Mouse (Mus musculus): ENCODE measurements around the gene Noct.

Noct gene

DNA sequence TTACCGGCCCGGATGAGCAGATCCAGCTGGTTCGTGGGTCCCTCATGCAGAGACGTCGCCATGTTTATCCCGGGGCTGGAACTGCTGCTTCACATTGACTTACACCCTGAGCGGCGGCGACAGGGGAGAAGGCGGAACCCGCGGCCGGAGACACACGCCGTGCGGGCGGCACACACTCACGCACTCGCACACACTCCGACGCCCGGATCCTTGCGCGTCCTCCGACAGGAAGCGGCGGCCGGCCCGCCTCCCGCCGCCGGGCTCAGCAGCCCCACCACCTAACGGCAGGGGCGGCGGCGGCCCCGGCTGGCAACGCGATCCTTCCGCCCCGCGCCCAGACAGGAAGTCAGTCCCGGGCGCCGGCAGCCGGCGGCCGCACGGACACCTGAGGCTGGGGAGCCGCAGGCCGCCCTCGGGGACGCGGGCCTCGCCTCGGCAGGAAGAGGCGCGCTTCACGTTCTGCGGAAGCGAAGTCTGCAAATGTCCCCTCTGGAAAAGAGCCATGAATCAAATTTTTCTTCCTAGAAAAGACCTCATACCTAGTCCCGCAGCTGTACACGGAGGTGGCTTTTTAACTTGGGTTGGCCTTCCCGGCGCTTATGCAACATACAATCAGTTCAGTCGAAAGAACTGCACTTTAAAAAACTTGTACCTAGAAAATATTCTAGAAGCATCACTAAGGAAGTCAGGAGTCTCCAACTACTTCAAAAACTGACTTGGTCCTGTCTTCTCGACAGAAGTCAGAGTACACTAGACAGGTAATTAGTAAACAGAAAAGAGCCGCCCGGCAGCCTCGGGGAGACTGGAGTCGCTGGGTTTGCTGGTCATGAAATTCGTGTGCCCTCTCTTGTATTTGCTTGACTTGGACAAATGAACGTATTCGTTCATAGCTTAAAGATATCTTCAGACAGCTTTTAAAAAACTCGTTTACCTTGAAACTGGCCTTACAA, 53.2 kb downstream of the Noct start:
- DNase-seq: peak; percentile 87 to 88

- DNase-seq: no peak
Observed at GRCm38 (mm10) chr3:51278433-51278832, 54.2 kb downstream of the Noct start.

DNA sequence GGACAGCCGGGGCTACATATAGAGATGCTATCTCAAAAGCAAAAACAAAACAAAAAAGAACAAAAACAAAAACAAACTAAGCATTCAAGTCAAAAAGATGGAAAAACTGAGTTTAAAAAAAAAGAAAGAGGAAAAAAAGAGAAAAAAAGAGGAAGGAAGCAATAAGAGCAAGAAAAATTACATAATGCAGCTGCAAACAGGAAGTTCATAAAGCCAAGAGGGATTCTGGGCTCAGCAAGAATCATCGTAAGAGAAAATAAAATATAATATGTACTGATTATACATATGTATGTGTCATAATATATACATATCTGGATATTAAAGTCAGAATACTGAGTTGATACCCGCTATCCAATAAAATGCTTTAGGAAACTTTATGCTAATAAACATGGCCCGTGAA, 57.5 kb downstream of the Noct start:
- no peak for DNase-seq

GRCm38 (mm10) chr3:51284375-51284774, 60.1 kb downstream of the Noct start:
- no peak for DNase-seq

- DNase-seq: peak; percentile 91 to 94
Observed at GRCm38 (mm10) chr3:51288880-51289821, 64.9 kb downstream of the Noct start.

- no peak for DNase-seq
Observed at GRCm38 (mm10) chr3:51294251-51294650, 70.0 kb downstream of the Noct start.

DNA sequence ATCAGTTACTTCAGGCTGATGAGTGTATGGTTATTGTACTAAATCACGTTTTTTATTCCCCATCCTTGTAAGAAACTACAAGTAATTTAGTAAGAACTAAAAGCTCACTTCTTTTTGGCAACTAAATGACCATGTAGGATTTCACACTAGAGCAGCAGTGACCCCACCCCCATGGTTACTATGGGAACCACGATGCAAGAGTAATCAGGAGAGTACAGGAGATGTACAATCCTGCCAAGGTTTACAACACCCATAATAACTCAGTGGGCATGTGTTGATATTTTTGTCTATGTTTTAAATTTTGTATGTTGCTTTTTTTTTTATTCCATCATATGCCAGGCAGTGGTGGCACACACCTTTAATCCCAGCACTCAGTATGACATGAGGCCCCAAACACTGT, 71.0 kb downstream of the Noct start:
- DNase-seq: no peak

DNA sequence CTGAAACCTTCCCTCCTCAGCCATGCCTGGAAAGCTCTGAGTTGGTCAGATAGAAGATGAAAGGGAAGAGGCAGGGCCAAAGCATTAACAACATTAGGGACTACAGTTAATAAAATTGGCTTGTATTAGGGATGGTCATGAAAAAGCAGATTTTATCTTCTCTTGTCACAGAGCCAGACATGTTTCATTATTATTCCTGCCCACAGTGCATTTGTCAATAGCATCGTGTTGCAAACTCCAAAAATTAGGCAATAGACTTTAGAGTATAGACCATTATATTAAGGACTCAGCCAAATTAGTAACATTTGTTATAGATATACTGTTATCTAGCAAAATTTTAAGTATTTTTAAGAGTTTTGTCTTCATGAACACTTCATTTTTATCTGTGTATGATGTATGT, 72.5 kb downstream of the Noct start:
- no peak for DNase-seq
